In genomic region chr11:64523993-64524570, GRCm38 (mm10) we compare ENCODE assay signal across 30 mouse cellular contexts.
"Had no signal": no experiment of that assay in that cellular context is flagged by ENCODE, and none has a peak within 500 bp of the region (broad histone marks: within the 10 kb centered on the region; RNA-seq: fewer than 3 reads in every experiment).

No protein-coding gene starts in this region.

- ATAC-seq: liver, embryonic 12.5 days; liver, postnatal 0 days; lung, postnatal 0 days; midbrain, embryonic 13.5 days; midbrain, embryonic 15.5 days; midbrain, embryonic 16.5 days had no signal

- H3K4me2 ChIP-seq: limb, embryonic 12.5 days; limb, embryonic 13.5 days; limb, embryonic 15.5 days; liver, embryonic 11.5 days; liver, embryonic 12.5 days; liver, embryonic 13.5 days; liver, embryonic 15.5 days; lung, embryonic 14.5 days; lung, embryonic 15.5 days; midbrain, embryonic 12.5 days; midbrain, embryonic 13.5 days; midbrain, embryonic 15.5 days; neural tube, embryonic 12.5 days had no signal

- H3K4me3 ChIP-seq: limb, embryonic 10.5 days; limb, embryonic 12.5 days; limb, embryonic 13.5 days; limb, embryonic 15.5 days; liver, embryonic 12.5 days; liver, embryonic 13.5 days; liver, embryonic 15.5 days; lung, embryonic 15.5 days; megakaryocyte, embryonic 14.5 days; midbrain, embryonic 10.5 days; midbrain, embryonic 12.5 days; midbrain, embryonic 13.5 days; midbrain, embryonic 15.5 days; myocyte; neural tube, embryonic 12.5 days had no signal

- DNase-seq: left cerebral cortex, postnatal 4 days; liver; liver, embryonic 13.5 days; liver, postnatal 0 days; lung, adult 18-20 months; lung, adult 2 months; lung, embryonic 14.5 days; lung, postnatal 10 days; lung, postnatal 14 days; lung, postnatal 36 days; lung, postnatal 4 days had no signal

- H3K9me3 ChIP-seq: limb, embryonic 10.5 days; limb, embryonic 12.5 days; limb, embryonic 13.5 days; limb, embryonic 15.5 days; liver, embryonic 12.5 days; liver, embryonic 13.5 days; liver, embryonic 15.5 days; lung, embryonic 15.5 days; megakaryocyte, embryonic 14.5 days; midbrain, embryonic 10.5 days; midbrain, embryonic 12.5 days; midbrain, embryonic 13.5 days; midbrain, embryonic 15.5 days; neural tube, embryonic 12.5 days had no signal

- H3K36me3 ChIP-seq: limb, embryonic 10.5 days; limb, embryonic 12.5 days; limb, embryonic 13.5 days; limb, embryonic 15.5 days; liver, embryonic 12.5 days; liver, embryonic 13.5 days; liver, embryonic 15.5 days; lung, embryonic 15.5 days; midbrain, embryonic 10.5 days; midbrain, embryonic 12.5 days; midbrain, embryonic 13.5 days; midbrain, embryonic 15.5 days; neural tube, embryonic 12.5 days had no signal

- H3K9ac ChIP-seq: limb, embryonic 12.5 days; limb, embryonic 13.5 days; limb, embryonic 15.5 days; liver, embryonic 12.5 days; liver, embryonic 13.5 days; liver, embryonic 14.5 days; liver, embryonic 15.5 days; liver, postnatal 0 days; lung, embryonic 14.5 days; lung, embryonic 15.5 days; midbrain, embryonic 12.5 days; midbrain, embryonic 13.5 days; midbrain, embryonic 15.5 days; neural tube, embryonic 12.5 days had no signal

- H3K4me1 ChIP-seq: limb, embryonic 15.5 days; liver, embryonic 12.5 days; liver, embryonic 13.5 days; liver, embryonic 15.5 days; lung, embryonic 15.5 days; megakaryocyte, embryonic 14.5 days; midbrain, embryonic 12.5 days; neural tube, embryonic 12.5 days had no signal

- H3K27ac ChIP-seq: limb, embryonic 10.5 days; limb, embryonic 12.5 days; limb, embryonic 13.5 days; limb, embryonic 15.5 days; liver, embryonic 12.5 days; liver, embryonic 13.5 days; liver, embryonic 14.5 days; liver, embryonic 15.5 days; lung, embryonic 15.5 days; macrophage; midbrain, embryonic 10.5 days; midbrain, embryonic 12.5 days; midbrain, embryonic 13.5 days; midbrain, embryonic 15.5 days; neural tube, embryonic 12.5 days had no signal
